8 mouse cellular contexts compared by ENCODE assay signal in genomic region chr1:155293446-155293845, GRCm38 (mm10). TPM values are rescaled to one million over a fixed set of nuclear protein-coding genes. Genes with fewer than 3 reads are reported as not detected.
DNase-seq lines count a peak whose midpoint lies in the region; TF ChIP-seq lines count a peak whose summit lies in the region.

No protein-coding gene starts in this region.

- TF ChIP-seq POLR2A in cortical plate, adult 2 months (IDR thresholded peaks at IDR 0.05; ENCODE audit: extremely low read depth, insufficient read depth, low read length): no peak

- peaks cover 4% of the 10 kb centered on the region for H3K4me1 ChIP-seq in cortical plate, adult 2 months (ENCODE audit: control insufficient read depth, insufficient read depth, low read length)

- peak; percentile 56 for TF ChIP-seq CTCF in cortical plate, adult 2 months (IDR thresholded peaks at IDR 0.05; ENCODE audit: extremely low read depth, insufficient read depth, low read length)

- H3K4me3 ChIP-seq in cortical plate, adult 2 months (ENCODE audit: insufficient read depth, low read length): no peak overlapping the region

- intact Hi-C loops in heart, postnatal 36 days (cut with DNase I): loop anchor here (1.0 kb wide), 2 partner anchors 223 to 244 kb away; no protein-coding TSS in a partner anchor
- intact Hi-C loops in left cerebral cortex, postnatal 25 days (cut with DNase I): loop anchor here (1.0 kb wide), 1 partner anchor 244 kb away; no protein-coding TSS in a partner anchor

- peak; percentile 60 for DNase-seq in ovary, postnatal 14 days (ENCODE audit: low spot score)
- no peak for DNase-seq in ovary, postnatal 36 days (ENCODE audit: low spot score)
- peak; percentile 78 for DNase-seq in Muller cell, postnatal 12 days (ENCODE audit: inconsistent ontology term)
- peak; percentile 21 to 24 for DNase-seq in heart, postnatal 36 days
- peak; percentile 52 to 80 for DNase-seq in left cerebral cortex, postnatal 25 days (ENCODE audit: low spot score in 2 of 2)
- peak; percentile 28 for DNase-seq in neural tube, embryonic 10.5 days (ENCODE audit: extremely low spot score, low spot score)
- DNase-seq in right cerebral cortex, postnatal 36 days (ENCODE audit: low spot score in 2 of 2): no peak

- no peak overlapping the region for H3K27ac ChIP-seq in cortical plate, adult 2 months (ENCODE audit: insufficient read depth, low read length)

RNA-seq across cellular contexts. Expression of gene BC034090, which starts 49.2 kb away (rescaled TPM):
- polyA plus RNA-seq in cortical plate, adult 2 months (2012; rRNA removed): 13.2 and 14.2 TPM in 2 replicates
- total RNA-seq in heart, postnatal 36 days (2021): 10 to 100 TPM; 32.0 to 34.3 TPM
- 1 to 10 TPM; 9.5 to 9.7 TPM for total RNA-seq in left cerebral cortex, postnatal 25 days (2021)

Comparison
In these comparisons a context has a peak if more than half of its experiments do, and no peak if none do; other contexts are left out.
1. DNase-seq: peak in ovary, postnatal 14 days (single experiment), Muller cell, postnatal 12 days (single experiment), heart, postnatal 36 days (2 of 2), left cerebral cortex, postnatal 25 days (2 of 2) and neural tube, embryonic 10.5 days (single experiment); none in ovary, postnatal 36 days (single experiment) and right cerebral cortex, postnatal 36 days (0 of 2).